Mouse (Mus musculus): ENCODE measurements at regions not wholly inside any gene's neighbourhood (a gene's known extent, or its start where the extent isn't known, plus 50 kb on each side); places are given as distances from the start of the nearest gene placed in this dataset.

DNA sequence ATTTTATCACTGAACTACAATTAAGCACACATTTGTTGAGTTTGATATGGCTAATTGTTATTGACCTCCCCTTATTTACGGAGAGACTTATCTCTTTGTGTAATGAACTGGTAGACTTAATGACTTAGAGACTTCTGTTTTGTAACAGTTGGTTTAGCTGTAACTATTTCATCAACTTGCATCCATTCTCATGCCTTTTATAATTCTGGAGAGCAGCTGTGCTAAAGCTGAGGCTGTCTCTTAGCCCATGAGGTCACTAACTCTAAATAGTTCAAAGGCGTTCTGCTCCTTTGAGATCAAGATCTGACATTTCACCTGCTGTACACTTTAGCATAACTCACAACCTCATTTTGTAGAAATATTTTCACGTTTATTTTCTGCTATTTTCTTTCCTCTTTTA lies 541.5 kb upstream of the Mef2c start:
- TF ChIP-seq POLR2A (IDR thresholded peaks at IDR 0.05; ENCODE audit: extremely low read depth, insufficient read depth, low read length) = no peak
- no peak for TF ChIP-seq CTCF (IDR thresholded peaks at IDR 0.05; ENCODE audit: low read depth, low read length)

All from liver, adult 2 months (tissue).